Mouse (Mus musculus) lung, adult 2 months (tissue): Measurements from ENCODE around the gene Phf20.

Experiments
- CTCF ChIP-seq: fragments of 200-500 bp; IDR thresholded peaks from 2 replicates; pipeline ENCODE4 v1.5.1; 2011; ENCODE audit warnings: mild to moderate bottlenecking, low read length, control low read depth; ENCODE audit not compliant: insufficient read depth
- POLR2A ChIP-seq: fragments of 200-500 bp; IDR thresholded peaks from 2 replicates; pipeline ENCODE4 v1.6.1; 2011; ENCODE audit warnings: low read depth, mild to moderate bottlenecking, control low read depth, low read length, borderline replicate concordance; ENCODE audit errors: extremely low read depth

DNA sequence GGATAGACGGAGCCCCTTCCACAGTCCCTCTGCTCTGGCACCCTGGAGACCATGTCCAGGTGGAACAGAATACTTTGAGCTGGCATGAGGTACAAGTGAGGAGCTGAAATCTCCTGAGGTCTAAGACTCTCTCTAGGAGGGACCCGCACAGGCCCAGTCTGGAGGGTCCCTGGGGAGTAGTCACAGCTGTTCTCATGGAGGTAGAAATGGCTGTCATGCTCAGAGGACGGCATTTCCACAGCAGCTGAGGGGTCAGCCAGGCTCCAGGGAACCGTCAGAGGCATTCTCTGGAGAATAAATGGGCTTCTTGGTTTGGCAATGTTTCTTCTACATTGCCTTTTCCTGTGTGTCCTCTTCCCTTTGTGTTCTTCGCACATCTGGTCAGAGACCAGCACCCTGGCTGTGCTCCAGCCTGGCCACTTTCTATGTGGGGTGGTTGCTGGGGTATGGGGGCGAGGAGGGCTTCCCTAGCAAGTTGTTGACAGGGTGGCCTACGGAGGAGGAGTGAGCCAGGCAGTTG is 135.2 kb downstream of the Phf20 start:
- TF ChIP-seq CTCF = no peak
- TF ChIP-seq POLR2A = no peak
